Mouse (Mus musculus) heart, embryonic 12.5 days (tissue): ENCODE measurements around the gene Tor1aip1. TPM values are rescaled to one million over a fixed set of nuclear protein-coding genes. Genes with fewer than 3 reads are reported as not detected.

Source experiments
- ATAC-seq: fragments of 200-750 bp; cut with Nextera tagmentation; 2 replicates; pipeline ENCODE4 v1.8.0; 2017; ENCODE audit warnings: moderate TSS enrichment, moderate library complexity; ENCODE audit not compliant: insufficient number of reproducible peaks, low FRiP score
- H3K27ac ChIP-seq: fragments of 300-500 bp; sonication (generic); 2 replicates; pipeline ENCODE4 v1.5.1; 2016; ENCODE audit warnings: mild to moderate bottlenecking, moderate library complexity; ENCODE audit not compliant: poor library complexity, severe bottlenecking
- H3K27me3 ChIP-seq: fragments of 300-500 bp; sonication (generic); replicated peaks from 2 replicates; pipeline ENCODE4 v1.6.1; 2016; ENCODE audit warnings: mild to moderate bottlenecking, moderate library complexity
- H3K36me3 ChIP-seq: fragments of 300-500 bp; sonication (generic); 2 replicates; pipeline ENCODE4 v1.6.1; 2016; ENCODE audit warnings: mild to moderate bottlenecking, moderate library complexity
- H3K4me1 ChIP-seq: fragments of 300-500 bp; sonication (generic); replicated peaks from 2 replicates; pipeline ENCODE4 v1.6.1; 2016; ENCODE audit warnings: mild to moderate bottlenecking
- H3K4me2 ChIP-seq: fragments of 300-500 bp; sonication (generic); 2 replicates; pipeline ENCODE4 v1.6.1; 2016; ENCODE audit warnings: mild to moderate bottlenecking, moderate library complexity
- H3K4me3 ChIP-seq: fragments of 300-500 bp; sonication (generic); 2 replicates; pipeline ENCODE4 v1.5.1; 2016; ENCODE audit warnings: mild to moderate bottlenecking
- H3K9ac ChIP-seq: fragments of 300-500 bp; sonication (generic); 2 replicates; pipeline ENCODE4 v1.6.1; 2016; ENCODE audit warnings: mild to moderate bottlenecking, moderate library complexity
- H3K9me3 ChIP-seq: fragments of 300-500 bp; sonication (generic); replicated peaks from 2 replicates; pipeline ENCODE4 v1.6.1; 2016; ENCODE audit warnings: mild to moderate bottlenecking, moderate library complexity
- WGBS: fragments of 180-500 bp; shearing (Covaris S2); methylation state at CpG from one replicate; pipeline ENCODE4 v1.1.7; 2016; 5-methylcytosine and 5-hydroxymethylcytosine counted together
- polyA plus RNA-seq: library from polyadenylated mRNA; unstranded; fragments of >200 nt; fragmentation: Nextera tagmentation; extraction: Ambion mirVana; gene quantifications from 2 replicates; pipeline ENCODE4 v1.2.1, GENCODE M21; 2016

The Tor1aip1 gene
- polyA plus RNA-seq, result 35.6 and 36.9 TPM in 2 replicates

- Histone ChIP-seq H3K9me3 (no peaks in the 10 kb centered on the region), H3K27me3 (no peaks in the 10 kb centered on the region), H3K4me2 (peak within 1 kb of the TSS; percentile 76), H3K9ac (peak within 1 kb of the TSS; percentile 91), H3K27ac (peak within 1 kb of the TSS; percentile 100), H3K4me3 (peak within 1 kb of the TSS; percentile 82), H3K4me1 (peaks cover 15% of the 10 kb centered on the region), H3K36me3 (peaks cover 25% of the 10 kb centered on the region)
- ATAC-seq, result peak; percentile 91
- under 1% methylated on average over 59 of the region's 59 CpGs for WGBS
Measured at GRCm38 (mm10) chr1:156035930-156036737, at the start of gene Tor1aip1. TSS of gene Tor1aip1 (minus strand) at chr1:156036480.

GRCm38 (mm10) chr1:156085770-156086169, 49.5 kb upstream of the Tor1aip1 start:
- H3K4me3 ChIP-seq, result no peak overlapping the region
- H3K4me2 ChIP-seq, result no peak overlapping the region
- no peaks in the 10 kb centered on the region for H3K9me3 ChIP-seq
- no peak overlapping the region for H3K9ac ChIP-seq
- WGBS, result 55% methylated on average over 5 of the region's 5 CpGs
- 0 out of 2 replicates have a peak, but pooled peaks have one; percentile 22 for ATAC-seq
- H3K27ac ChIP-seq, result no peak overlapping the region
- H3K27me3 ChIP-seq, result no peaks in the 10 kb centered on the region
- H3K4me1 ChIP-seq, result peaks cover 26% of the 10 kb centered on the region
- H3K36me3 ChIP-seq, result no peaks in the 10 kb centered on the region

- Histone ChIP-seq H3K9me3 (no peaks in the 10 kb centered on the region), H3K27me3 (no peaks in the 10 kb centered on the region), H3K4me1 (peaks cover 26% of the 10 kb centered on the region), H3K4me2 (no peak overlapping the region), H3K27ac (peak overlapping the region; percentile 63), H3K9ac (no peak overlapping the region), H3K36me3 (no peaks in the 10 kb centered on the region), H3K4me3 (no peak overlapping the region)
- peak; percentile 63; the same call in 1 of the 2 replicates for ATAC-seq
- WGBS, result 36% methylated on average over 3 of the region's 3 CpGs
Measured at GRCm38 (mm10) chr1:156084603-156085002, 48.3 kb upstream of the Tor1aip1 start.

DNA sequence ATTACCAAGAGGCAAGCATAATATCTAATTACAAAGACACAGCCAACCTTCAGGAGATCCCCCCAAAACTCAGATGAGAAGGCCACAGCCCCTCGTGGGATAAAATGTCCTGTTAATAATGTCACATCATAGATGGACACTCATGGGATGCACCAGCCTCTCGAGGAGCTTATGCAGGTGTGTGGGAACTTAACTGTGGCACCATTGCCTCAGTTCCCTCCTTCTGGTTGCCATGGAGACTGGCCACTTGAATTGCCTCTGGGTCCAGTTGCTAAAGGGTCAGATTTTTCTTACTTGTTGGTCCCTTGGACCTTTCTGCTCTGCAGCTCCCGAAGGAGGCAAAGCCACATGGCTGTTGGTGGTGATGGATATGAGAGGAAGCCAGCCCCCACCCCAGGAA, 41.4 kb upstream of the Tor1aip1 start:
- H3K9me3 ChIP-seq, result no peaks in the 10 kb centered on the region
- no peak overlapping the region for H3K4me2 ChIP-seq
- H3K27me3 ChIP-seq, result no peaks in the 10 kb centered on the region
- 49% methylated on average over 3 of the region's 3 CpGs for WGBS
- no peak for ATAC-seq
- peaks cover 26% of the 10 kb centered on the region for H3K4me1 ChIP-seq
- H3K36me3 ChIP-seq, result no peaks in the 10 kb centered on the region
- no peak overlapping the region for H3K9ac ChIP-seq
- H3K27ac ChIP-seq, result no peak overlapping the region
- H3K4me3 ChIP-seq, result no peak overlapping the region

DNA sequence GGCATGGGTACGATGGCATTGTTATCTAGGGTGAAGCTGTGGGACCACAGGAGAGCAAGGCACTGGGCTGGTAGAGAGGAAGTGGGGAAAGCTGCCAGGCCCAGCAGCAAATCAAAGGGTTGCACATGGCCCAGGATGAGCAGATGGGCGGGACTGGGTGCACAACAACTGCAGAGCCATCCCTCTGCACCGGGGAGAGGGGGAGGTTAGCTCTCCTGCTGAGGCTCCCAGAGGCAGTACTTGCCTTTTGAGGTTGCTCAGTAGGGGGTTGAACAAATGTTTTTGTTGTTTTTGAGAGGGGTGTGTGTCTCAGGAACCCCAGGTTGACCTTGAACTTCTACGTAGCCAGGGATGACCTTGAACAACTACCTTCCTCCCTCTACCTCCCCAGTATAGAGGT, 40.2 kb upstream of the Tor1aip1 start:
- H3K27ac ChIP-seq, result no peak overlapping the region
- H3K9ac ChIP-seq, result no peak overlapping the region
- H3K27me3 ChIP-seq, result no peaks in the 10 kb centered on the region
- ATAC-seq, result no peak
- 54% methylated on average over 4 of the region's 4 CpGs for WGBS
- peaks cover 23% of the 10 kb centered on the region for H3K4me1 ChIP-seq
- no peak overlapping the region for H3K4me3 ChIP-seq
- H3K36me3 ChIP-seq, result no peaks in the 10 kb centered on the region
- H3K9me3 ChIP-seq, result no peaks in the 10 kb centered on the region
- no peak overlapping the region for H3K4me2 ChIP-seq

GRCm38 (mm10) chr1:156074575-156074974, 38.3 kb upstream of the Tor1aip1 start:
- ATAC-seq, result no peak
- H3K9ac ChIP-seq, result no peak overlapping the region
- H3K4me1 ChIP-seq, result peaks cover 33% of the 10 kb centered on the region
- H3K4me2 ChIP-seq, result no peak overlapping the region
- no peaks in the 10 kb centered on the region for H3K36me3 ChIP-seq
- H3K4me3 ChIP-seq, result no peak overlapping the region
- WGBS, result 34% methylated on average over 8 of the region's 8 CpGs
- H3K9me3 ChIP-seq, result no peaks in the 10 kb centered on the region
- no peaks in the 10 kb centered on the region for H3K27me3 ChIP-seq
- no peak overlapping the region for H3K27ac ChIP-seq

DNA sequence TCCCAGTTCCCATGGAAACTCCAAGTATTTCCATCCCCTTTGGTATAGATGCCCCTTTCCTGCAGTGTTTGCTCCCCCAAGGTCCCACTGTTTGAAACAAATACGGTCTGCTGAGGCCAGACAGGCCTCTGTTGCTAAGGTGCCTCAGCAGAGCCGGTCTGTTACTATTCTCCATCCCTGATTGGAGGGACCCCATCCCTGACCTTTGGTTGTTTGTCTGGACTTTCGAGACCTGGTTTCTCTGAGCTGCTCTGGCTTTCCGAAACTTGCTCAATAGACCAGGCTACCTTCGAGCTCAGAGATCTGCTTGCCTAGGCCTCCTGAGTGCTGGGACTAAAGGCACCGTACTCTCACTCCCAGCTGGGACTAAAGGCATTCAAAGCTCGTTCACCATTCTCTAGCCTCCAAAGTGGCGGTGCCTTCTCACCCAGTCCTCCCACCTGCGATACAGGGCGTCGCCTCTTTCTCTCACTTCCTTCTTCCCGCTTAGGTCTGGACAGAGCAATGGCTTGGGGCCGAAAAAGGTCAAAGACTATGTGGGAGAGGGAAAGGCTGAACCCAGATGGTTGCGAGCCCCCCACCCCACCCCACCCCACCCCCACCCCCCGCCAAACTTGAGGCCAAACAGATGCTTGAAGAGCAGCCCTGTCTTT, 37.0 kb upstream of the Tor1aip1 start:
- 61% methylated on average over 15 of the region's 15 CpGs for WGBS
- ATAC-seq, result no peak
- Histone ChIP-seq H3K4me2 (no peak overlapping the region), H3K4me1 (peaks cover 33% of the 10 kb centered on the region), H3K4me3 (no peak overlapping the region), H3K27me3 (no peaks in the 10 kb centered on the region), H3K9ac (no peak overlapping the region), H3K36me3 (no peaks in the 10 kb centered on the region), H3K9me3 (no peaks in the 10 kb centered on the region), H3K27ac (no peak overlapping the region)

- no peaks in the 10 kb centered on the region for H3K9me3 ChIP-seq
- WGBS, result 48% methylated on average over 14 of the region's 14 CpGs
- ATAC-seq, result no peak
- peaks cover 25% of the 10 kb centered on the region for H3K4me1 ChIP-seq
- H3K27ac ChIP-seq, result peak overlapping the region; percentile 63
- no peaks in the 10 kb centered on the region for H3K27me3 ChIP-seq
- H3K36me3 ChIP-seq, result peaks cover 16% of the 10 kb centered on the region
- no peak overlapping the region for H3K9ac ChIP-seq
- H3K4me2 ChIP-seq, result no peak overlapping the region
- no peak overlapping the region for H3K4me3 ChIP-seq
Measured at GRCm38 (mm10) chr1:156070106-156070505, 33.8 kb upstream of the Tor1aip1 start.

DNA sequence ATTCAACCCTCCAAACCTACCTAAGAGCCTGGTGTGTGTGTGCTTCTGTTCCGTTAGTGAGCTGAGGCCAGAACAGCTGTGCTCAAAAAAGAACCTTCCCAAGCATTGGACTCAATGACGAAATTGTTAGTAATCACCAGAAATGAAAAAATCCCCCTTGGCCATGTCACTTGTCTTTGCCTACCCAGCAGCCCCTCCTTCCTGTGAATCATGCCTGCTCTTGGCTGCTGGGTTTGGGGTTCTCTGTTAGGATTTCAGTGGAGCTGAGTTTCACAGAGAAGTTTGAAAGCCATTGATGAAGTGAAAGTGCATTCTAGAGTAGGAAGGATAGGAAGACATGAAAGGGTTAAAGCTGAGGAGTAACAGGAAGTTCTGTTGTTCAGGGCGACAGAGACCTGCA, 29.9 kb upstream of the Tor1aip1 start:
- 61% methylated on average over 3 of the region's 3 CpGs for WGBS
- peaks cover 23% of the 10 kb centered on the region for H3K4me1 ChIP-seq
- H3K4me3 ChIP-seq, result no peak overlapping the region
- H3K36me3 ChIP-seq, result peaks cover 50% of the 10 kb centered on the region
- no peak overlapping the region for H3K9ac ChIP-seq
- ATAC-seq, result no peak
- H3K27ac ChIP-seq, result peak overlapping the region; percentile 46; the same call in 1 of the 2 replicates
- no peaks in the 10 kb centered on the region for H3K9me3 ChIP-seq
- H3K27me3 ChIP-seq, result no peaks in the 10 kb centered on the region
- no peak overlapping the region for H3K4me2 ChIP-seq

DNA sequence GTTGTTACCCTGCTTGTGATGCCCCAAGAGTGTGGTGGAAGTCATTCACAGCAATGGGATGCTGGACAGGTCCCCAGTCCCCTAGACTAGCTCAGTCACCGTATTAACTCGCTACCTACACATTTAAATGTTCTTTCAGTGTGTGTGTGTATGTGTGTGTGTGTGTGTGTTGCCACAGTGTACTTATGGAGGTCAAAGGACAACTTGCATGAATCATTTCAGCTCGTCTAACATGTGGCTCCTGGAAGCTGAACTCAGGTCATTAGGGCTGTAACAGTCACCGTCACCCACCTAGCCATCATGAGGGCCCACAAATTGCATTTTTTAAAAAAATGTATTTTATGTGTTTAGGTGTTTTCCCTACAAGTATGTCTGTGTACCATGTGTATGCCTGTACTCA, 25.9 kb upstream of the Tor1aip1 start:
- Histone ChIP-seq H3K36me3 (peaks cover 63% of the 10 kb centered on the region), H3K27me3 (no peaks in the 10 kb centered on the region), H3K27ac (no peak overlapping the region), H3K4me1 (peaks cover 13% of the 10 kb centered on the region; the same call in 1 of the 2 replicates), H3K9me3 (no peaks in the 10 kb centered on the region), H3K4me2 (no peak overlapping the region), H3K9ac (no peak overlapping the region), H3K4me3 (no peak overlapping the region)
- ATAC-seq, result no peak
- WGBS, result 92% methylated on average over 4 of the region's 4 CpGs

GRCm38 (mm10) chr1:156058207-156058606, 21.9 kb upstream of the Tor1aip1 start:
- no peak overlapping the region for H3K4me2 ChIP-seq
- no peak overlapping the region for H3K27ac ChIP-seq
- H3K36me3 ChIP-seq, result peaks cover 47% of the 10 kb centered on the region
- no peak overlapping the region for H3K4me3 ChIP-seq
- no peaks in the 10 kb centered on the region for H3K9me3 ChIP-seq
- no peaks in the 10 kb centered on the region for H3K27me3 ChIP-seq
- no peak overlapping the region for H3K9ac ChIP-seq
- no peak for ATAC-seq
- WGBS, result 82% methylated on average over 2 of the region's 2 CpGs
- peaks cover 14% of the 10 kb centered on the region for H3K4me1 ChIP-seq
